Mouse (Mus musculus): ENCODE measurements at regions not wholly inside any gene's neighbourhood (a gene's known extent, or its start where the extent isn't known, plus 50 kb on each side); places are given as distances from the start of the nearest gene placed in this dataset.

- no peak for ATAC-seq
- no peak for TF ChIP-seq CTCF (IDR thresholded peaks at IDR 0.05; ENCODE audit: low read depth)
- Histone ChIP-seq H3K9me3 (ENCODE audit: control insufficient read depth) (no peaks in the 10 kb centered on the region), H3K4me3 (ENCODE audit: low read depth, low read length) (no peak overlapping the region), H3K27me3 (replicated peaks; ENCODE audit: control insufficient read depth, insufficient read depth, low read length) (no peaks in the 10 kb centered on the region), H3K4me1 (replicated peaks; ENCODE audit: control insufficient read depth, insufficient read depth, low read length) (no peaks in the 10 kb centered on the region), H3K4me2 (replicated peaks; ENCODE audit: low read depth) (no peak overlapping the region), H3K9ac (ENCODE audit: low read depth, low read length) (no peak overlapping the region), H3K36me3 (ENCODE audit: control insufficient read depth, insufficient read depth) (no peaks in the 10 kb centered on the region), H3K27ac (ENCODE audit: low read depth, low read length) (no peak overlapping the region)
- WGBS, result 93% methylated on average over 4 of the region's 4 CpGs
Measured at GRCm38 (mm10) chr4:54756441-54756840, 188.4 kb upstream of the Zfp462 start.

- Histone ChIP-seq H3K4me2 (replicated peaks; ENCODE audit: low read depth) (peak overlapping the region; percentile 37), H3K27me3 (replicated peaks; ENCODE audit: control insufficient read depth, insufficient read depth, low read length) (no peaks in the 10 kb centered on the region), H3K4me3 (ENCODE audit: low read depth, low read length) (no peak overlapping the region), H3K4me1 (replicated peaks; ENCODE audit: control insufficient read depth, insufficient read depth, low read length) (no peaks in the 10 kb centered on the region), H3K9me3 (ENCODE audit: control insufficient read depth) (no peaks in the 10 kb centered on the region), H3K27ac (ENCODE audit: low read depth, low read length) (no peak overlapping the region), H3K9ac (ENCODE audit: low read depth, low read length) (no peak overlapping the region), H3K36me3 (ENCODE audit: control insufficient read depth, insufficient read depth) (no peaks in the 10 kb centered on the region)
- ATAC-seq, result no peak
- no peak for TF ChIP-seq CTCF (IDR thresholded peaks at IDR 0.05; ENCODE audit: low read depth)
- 44% methylated on average over 19 of the region's 19 CpGs for WGBS
Measured at GRCm38 (mm10) chr4:54757715-54758500, 186.9 kb upstream of the Zfp462 start.

- H3K27me3 ChIP-seq (replicated peaks; ENCODE audit: control insufficient read depth, insufficient read depth, low read length), result no peaks in the 10 kb centered on the region
- peak overlapping the region; percentile 37 for H3K4me2 ChIP-seq (replicated peaks; ENCODE audit: low read depth)
- no peaks in the 10 kb centered on the region for H3K4me1 ChIP-seq (replicated peaks; ENCODE audit: control insufficient read depth, insufficient read depth, low read length)
- ATAC-seq, result no peak
- no peak for TF ChIP-seq CTCF (IDR thresholded peaks at IDR 0.05; ENCODE audit: low read depth)
- no peak overlapping the region for H3K9ac ChIP-seq (ENCODE audit: low read depth, low read length)
- H3K4me3 ChIP-seq (ENCODE audit: low read depth, low read length), result no peak overlapping the region
- no peaks in the 10 kb centered on the region for H3K9me3 ChIP-seq (ENCODE audit: control insufficient read depth)
- no peak overlapping the region for H3K27ac ChIP-seq (ENCODE audit: low read depth, low read length)
- no peaks in the 10 kb centered on the region for H3K36me3 ChIP-seq (ENCODE audit: control insufficient read depth, insufficient read depth)
- 51% methylated on average over 8 of the region's 8 CpGs for WGBS
Measured at GRCm38 (mm10) chr4:54758501-54758829, 186.4 kb upstream of the Zfp462 start.

GRCm38 (mm10) chr4:54761257-54761656 is 183.6 kb upstream of the Zfp462 start:
- WGBS, result 56% methylated on average over 5 of the region's 5 CpGs
- no peak overlapping the region for H3K9ac ChIP-seq (ENCODE audit: low read depth, low read length)
- no peaks in the 10 kb centered on the region for H3K4me1 ChIP-seq (replicated peaks; ENCODE audit: control insufficient read depth, insufficient read depth, low read length)
- H3K4me2 ChIP-seq (replicated peaks; ENCODE audit: low read depth), result no peak overlapping the region
- TF ChIP-seq CTCF (IDR thresholded peaks at IDR 0.05; ENCODE audit: low read depth), result no peak
- H3K27ac ChIP-seq (ENCODE audit: low read depth, low read length), result no peak overlapping the region
- no peaks in the 10 kb centered on the region for H3K9me3 ChIP-seq (ENCODE audit: control insufficient read depth)
- H3K36me3 ChIP-seq (ENCODE audit: control insufficient read depth, insufficient read depth), result no peaks in the 10 kb centered on the region
- H3K4me3 ChIP-seq (ENCODE audit: low read depth, low read length), result no peak overlapping the region
- no peaks in the 10 kb centered on the region for H3K27me3 ChIP-seq (replicated peaks; ENCODE audit: control insufficient read depth, insufficient read depth, low read length)
- ATAC-seq, result no peak

- ATAC-seq, result no peak
- no peak overlapping the region for H3K4me2 ChIP-seq (replicated peaks; ENCODE audit: low read depth)
- TF ChIP-seq CTCF (IDR thresholded peaks at IDR 0.05; ENCODE audit: low read depth), result no peak
- 70% methylated on average over 1 of the region's 1 CpGs for WGBS
- no peak overlapping the region for H3K27ac ChIP-seq (ENCODE audit: low read depth, low read length)
- H3K9ac ChIP-seq (ENCODE audit: low read depth, low read length), result no peak overlapping the region
- no peaks in the 10 kb centered on the region for H3K27me3 ChIP-seq (replicated peaks; ENCODE audit: control insufficient read depth, insufficient read depth, low read length)
- H3K4me3 ChIP-seq (ENCODE audit: low read depth, low read length), result no peak overlapping the region
- H3K9me3 ChIP-seq (ENCODE audit: control insufficient read depth), result no peaks in the 10 kb centered on the region
- H3K4me1 ChIP-seq (replicated peaks; ENCODE audit: control insufficient read depth, insufficient read depth, low read length), result no peaks in the 10 kb centered on the region
- H3K36me3 ChIP-seq (ENCODE audit: control insufficient read depth, insufficient read depth), result no peaks in the 10 kb centered on the region
Measured at GRCm38 (mm10) chr4:54765045-54765444, 179.8 kb upstream of the Zfp462 start.

GRCm38 (mm10) chr4:54767506-54768200 is 177.2 kb upstream of the Zfp462 start:
- H3K4me1 ChIP-seq (replicated peaks; ENCODE audit: control insufficient read depth, insufficient read depth, low read length), result no peaks in the 10 kb centered on the region
- H3K4me2 ChIP-seq (replicated peaks; ENCODE audit: low read depth), result no peak overlapping the region
- H3K27me3 ChIP-seq (replicated peaks; ENCODE audit: control insufficient read depth, insufficient read depth, low read length), result no peaks in the 10 kb centered on the region
- H3K27ac ChIP-seq (ENCODE audit: low read depth, low read length), result no peak overlapping the region
- 65% methylated on average over 8 of the region's 8 CpGs for WGBS
- no peak for ATAC-seq
- H3K36me3 ChIP-seq (ENCODE audit: control insufficient read depth, insufficient read depth), result no peaks in the 10 kb centered on the region
- TF ChIP-seq CTCF (IDR thresholded peaks at IDR 0.05; ENCODE audit: low read depth), result no peak
- no peaks in the 10 kb centered on the region for H3K9me3 ChIP-seq (ENCODE audit: control insufficient read depth)
- H3K4me3 ChIP-seq (ENCODE audit: low read depth, low read length), result no peak overlapping the region
- H3K9ac ChIP-seq (ENCODE audit: low read depth, low read length), result no peak overlapping the region

Measured in intestine, postnatal 0 days (tissue).